Mouse (Mus musculus): Measurements from ENCODE around the gene Cep135. TPM values are rescaled to one million over a fixed set of nuclear protein-coding genes. Genes with fewer than 3 reads are reported as not detected.

Gene Cep135
- polyA plus RNA-seq, 1 experiment from 2014 or later: 10.8 TPM

GRCm38 (mm10) chr5:76651151-76651725 lies 62.7 kb downstream of the Cep135 start:
- Histone ChIP-seq H3K27ac (no peak overlapping the region), H3K9me3 (no peaks in the 10 kb centered on the region), H3K4me1 (peaks cover 17% of the 10 kb centered on the region), H3K27me3 (ENCODE audit: poor library complexity, severe bottlenecking) (peaks cover 10% of the 10 kb centered on the region; the same call in 1 of the 2 replicates), H3K36me3 (replicated peaks) (peaks cover 16% of the 10 kb centered on the region), H3K4me3 (no peak overlapping the region)
- WGBS: 61% methylated on average over 5 of the region's 5 CpGs
- DNase-seq (ENCODE audit: extremely low spot score, low spot score): no peak

- no peaks in the 10 kb centered on the region for H3K9me3 ChIP-seq
- DNase-seq (ENCODE audit: extremely low spot score, low spot score): no peak
- H3K27ac ChIP-seq: peak within 1 kb of the TSS; percentile 99
- peak within 1 kb of the TSS; percentile 89 for H3K4me3 ChIP-seq
- peaks cover 37% of the 10 kb centered on the region for H3K4me1 ChIP-seq
- 97% methylated on average over 2 of the region's 2 CpGs for WGBS
- peaks cover 17% of the 10 kb centered on the region for H3K36me3 ChIP-seq (replicated peaks)
- peaks cover 16% of the 10 kb centered on the region; the same call in 1 of the 2 replicates for H3K27me3 ChIP-seq (ENCODE audit: poor library complexity, severe bottlenecking)
Observed at GRCm38 (mm10) chr5:76656212-76656611, 67.7 kb downstream of the Cep135 start, which contains the start of gene C530008M17Rik. Gene C530008M17Rik, plus strand, starts transcription at chr5:76656512.

GRCm38 (mm10) chr5:76657245-76658083 lies 69.0 kb downstream of the Cep135 start:
- DNase-seq (ENCODE audit: extremely low spot score, low spot score): peak; percentile 82
- Histone ChIP-seq H3K4me3 (peak overlapping the region; percentile 89), H3K4me1 (peaks cover 33% of the 10 kb centered on the region), H3K9me3 (no peaks in the 10 kb centered on the region), H3K27me3 (ENCODE audit: poor library complexity, severe bottlenecking) (peaks cover 16% of the 10 kb centered on the region; the same call in 1 of the 2 replicates), H3K36me3 (replicated peaks) (peaks cover 17% of the 10 kb centered on the region), H3K27ac (peak overlapping the region; percentile 99)
- under 1% methylated on average over 80 of the region's 80 CpGs for WGBS

- H3K4me1 ChIP-seq: peaks cover 33% of the 10 kb centered on the region
- peak overlapping the region; percentile 89 for H3K4me3 ChIP-seq
- H3K9me3 ChIP-seq: no peaks in the 10 kb centered on the region
- WGBS: 3% methylated on average over 38 of the region's 38 CpGs
- peak overlapping the region; percentile 99 for H3K27ac ChIP-seq
- H3K27me3 ChIP-seq (ENCODE audit: poor library complexity, severe bottlenecking): peaks cover 16% of the 10 kb centered on the region; the same call in 1 of the 2 replicates
- peaks cover 17% of the 10 kb centered on the region for H3K36me3 ChIP-seq (replicated peaks)
- peak; percentile 76 for DNase-seq (ENCODE audit: extremely low spot score, low spot score)
Observed at GRCm38 (mm10) chr5:76658084-76658934, 69.8 kb downstream of the Cep135 start.

GRCm38 (mm10) chr5:76659958-76660635 lies 71.6 kb downstream of the Cep135 start:
- Histone ChIP-seq H3K36me3 (replicated peaks) (peaks cover 20% of the 10 kb centered on the region), H3K4me3 (no peak overlapping the region), H3K9me3 (no peaks in the 10 kb centered on the region), H3K27ac (no peak overlapping the region), H3K4me1 (peaks cover 42% of the 10 kb centered on the region), H3K27me3 (ENCODE audit: poor library complexity, severe bottlenecking) (peaks cover 13% of the 10 kb centered on the region; the same call in 1 of the 2 replicates)
- WGBS: 92% methylated on average over 8 of the region's 8 CpGs
- DNase-seq (ENCODE audit: extremely low spot score, low spot score): no peak

- Histone ChIP-seq H3K27ac (no peak overlapping the region), H3K4me3 (no peak overlapping the region), H3K36me3 (replicated peaks) (peaks cover 20% of the 10 kb centered on the region), H3K4me1 (peaks cover 50% of the 10 kb centered on the region), H3K27me3 (ENCODE audit: poor library complexity, severe bottlenecking) (peaks cover 5% of the 10 kb centered on the region; the same call in 1 of the 2 replicates), H3K9me3 (no peaks in the 10 kb centered on the region)
- DNase-seq (ENCODE audit: extremely low spot score, low spot score): no peak
- whole genome bisulfite sequencing: 93% methylated on average over 4 of the region's 4 CpGs
Observed at GRCm38 (mm10) chr5:76661310-76661709, 72.8 kb downstream of the Cep135 start.

GRCm38 (mm10) chr5:76664936-76665335 lies 76.4 kb downstream of the Cep135 start:
- Histone ChIP-seq H3K27me3 (ENCODE audit: poor library complexity, severe bottlenecking) (no peaks in the 10 kb centered on the region), H3K27ac (peak overlapping the region; percentile 62; the same call in 1 of the 2 replicates), H3K4me1 (peaks cover 38% of the 10 kb centered on the region), H3K9me3 (no peaks in the 10 kb centered on the region), H3K4me3 (no peak overlapping the region), H3K36me3 (replicated peaks) (peaks cover 47% of the 10 kb centered on the region)
- 88% methylated on average over 7 of the region's 7 CpGs for WGBS
- DNase-seq (ENCODE audit: extremely low spot score, low spot score): no peak

GRCm38 (mm10) chr5:76665421-76665820 lies 76.9 kb downstream of the Cep135 start:
- Histone ChIP-seq H3K27me3 (ENCODE audit: poor library complexity, severe bottlenecking) (no peaks in the 10 kb centered on the region), H3K4me1 (peaks cover 33% of the 10 kb centered on the region), H3K4me3 (no peak overlapping the region), H3K27ac (peak overlapping the region; percentile 26; the same call in 1 of the 2 replicates), H3K9me3 (no peaks in the 10 kb centered on the region), H3K36me3 (replicated peaks) (peaks cover 45% of the 10 kb centered on the region)
- no peak for DNase-seq (ENCODE audit: extremely low spot score, low spot score)
- WGBS: 46% methylated on average over 7 of the region's 7 CpGs

GRCm38 (mm10) chr5:76666026-76666756 lies 77.7 kb downstream of the Cep135 start:
- H3K27me3 ChIP-seq (ENCODE audit: poor library complexity, severe bottlenecking): no peaks in the 10 kb centered on the region
- no peak overlapping the region for H3K4me3 ChIP-seq
- WGBS: 90% methylated on average over 6 of the region's 6 CpGs
- no peak for DNase-seq (ENCODE audit: extremely low spot score, low spot score)
- peaks cover 43% of the 10 kb centered on the region for H3K36me3 ChIP-seq (replicated peaks)
- no peaks in the 10 kb centered on the region for H3K9me3 ChIP-seq
- peak overlapping the region; percentile 26; the same call in 1 of the 2 replicates for H3K27ac ChIP-seq
- H3K4me1 ChIP-seq: peaks cover 30% of the 10 kb centered on the region

GRCm38 (mm10) chr5:76668118-76668517 lies 79.6 kb downstream of the Cep135 start:
- no peaks in the 10 kb centered on the region for H3K27me3 ChIP-seq (ENCODE audit: poor library complexity, severe bottlenecking)
- 80% methylated on average over 5 of the region's 5 CpGs for WGBS
- peaks cover 27% of the 10 kb centered on the region for H3K4me1 ChIP-seq
- peaks cover 61% of the 10 kb centered on the region for H3K36me3 ChIP-seq (replicated peaks)
- DNase-seq (ENCODE audit: extremely low spot score, low spot score): no peak
- H3K4me3 ChIP-seq: no peak overlapping the region
- H3K9me3 ChIP-seq: no peaks in the 10 kb centered on the region; the same call in 1 of the 2 replicates
- no peak overlapping the region for H3K27ac ChIP-seq

GRCm38 (mm10) chr5:76668547-76668946 lies 80.0 kb downstream of the Cep135 start:
- peaks cover 64% of the 10 kb centered on the region for H3K36me3 ChIP-seq (replicated peaks)
- 93% methylated on average over 5 of the region's 5 CpGs for WGBS

More at GRCm38 (mm10) chr5:76668547-76668946, 80.0 kb downstream of the Cep135 start:
- no peak for DNase-seq (ENCODE audit: extremely low spot score, low spot score)
- H3K4me1 ChIP-seq: peaks cover 27% of the 10 kb centered on the region
- H3K9me3 ChIP-seq: no peaks in the 10 kb centered on the region; the same call in 1 of the 2 replicates
- H3K27ac ChIP-seq: no peak overlapping the region
- H3K4me3 ChIP-seq: no peak overlapping the region
- H3K27me3 ChIP-seq (ENCODE audit: poor library complexity, severe bottlenecking): no peaks in the 10 kb centered on the region

Data from forebrain, embryonic 10.5 days (tissue).